Mouse (Mus musculus): ENCODE data around the gene Lrrfip1. TPM values are rescaled to one million over a fixed set of nuclear protein-coding genes. Genes with fewer than 3 reads are reported as not detected.
A peak's percentile ranks its signal among the peaks of the same experiment; 100 is the strongest.

Lrrfip1 gene
- polyA plus RNA-seq, 1 experiment, result 80.0 TPM

- Histone ChIP-seq H3K4me1 (ENCODE audit: control insufficient read depth, insufficient read depth, low read length) (0 out of 2 replicates have a peak, but pooled peaks cover 2% of the 10 kb centered on the region), H3K27ac (ENCODE audit: insufficient read depth, low read length) (no peak overlapping the region), H3K4me3 (ENCODE audit: insufficient read depth, low read length) (peak overlapping the region; percentile 12)
- no peak for TF ChIP-seq POLR2A (IDR thresholded peaks at IDR 0.05; ENCODE audit: extremely low read depth, insufficient read depth, low read length)
- TF ChIP-seq CTCF (IDR thresholded peaks at IDR 0.05; ENCODE audit: extremely low read depth, insufficient read depth, low read length), result no peak
Observed at GRCm38 (mm10) chr1:91017111-91017758, 18.7 kb downstream of the Lrrfip1 start.

GRCm38 (mm10) chr1:91019346-91019745 is 20.8 kb downstream of the Lrrfip1 start:
- Histone ChIP-seq H3K4me1 (ENCODE audit: control insufficient read depth, insufficient read depth, low read length) (peaks cover 2% of the 10 kb centered on the region; the same call in 1 of the 2 replicates), H3K27ac (ENCODE audit: insufficient read depth, low read length) (no peak overlapping the region), H3K4me3 (ENCODE audit: insufficient read depth, low read length) (no peak overlapping the region)
- TF ChIP-seq CTCF (IDR thresholded peaks at IDR 0.05; ENCODE audit: extremely low read depth, insufficient read depth, low read length) (no peak), POLR2A (IDR thresholded peaks at IDR 0.05; ENCODE audit: extremely low read depth, insufficient read depth, low read length) (no peak)

GRCm38 (mm10) chr1:91021304-91021703 is 22.8 kb downstream of the Lrrfip1 start:
- peaks cover 2% of the 10 kb centered on the region; the same call in 1 of the 2 replicates for H3K4me1 ChIP-seq (ENCODE audit: control insufficient read depth, insufficient read depth, low read length)
- no peak overlapping the region for H3K4me3 ChIP-seq (ENCODE audit: insufficient read depth, low read length)
- TF ChIP-seq POLR2A (IDR thresholded peaks at IDR 0.05; ENCODE audit: extremely low read depth, insufficient read depth, low read length) (no peak), CTCF (IDR thresholded peaks at IDR 0.05; ENCODE audit: extremely low read depth, insufficient read depth, low read length) (peak; percentile 30)
- H3K27ac ChIP-seq (ENCODE audit: insufficient read depth, low read length), result no peak overlapping the region

- TF ChIP-seq POLR2A (IDR thresholded peaks at IDR 0.05; ENCODE audit: extremely low read depth, insufficient read depth, low read length) (no peak), CTCF (IDR thresholded peaks at IDR 0.05; ENCODE audit: extremely low read depth, insufficient read depth, low read length) (no peak)
- Histone ChIP-seq H3K27ac (ENCODE audit: insufficient read depth, low read length) (no peak overlapping the region), H3K4me3 (ENCODE audit: insufficient read depth, low read length) (no peak overlapping the region), H3K4me1 (ENCODE audit: control insufficient read depth, insufficient read depth, low read length) (peaks cover 2% of the 10 kb centered on the region; the same call in 1 of the 2 replicates)
Observed at GRCm38 (mm10) chr1:91022157-91022895, 23.8 kb downstream of the Lrrfip1 start.

GRCm38 (mm10) chr1:91023230-91023629 is 24.7 kb downstream of the Lrrfip1 start:
- H3K4me1 ChIP-seq (ENCODE audit: control insufficient read depth, insufficient read depth, low read length), result peaks cover 2% of the 10 kb centered on the region; the same call in 1 of the 2 replicates
- no peak overlapping the region for H3K4me3 ChIP-seq (ENCODE audit: insufficient read depth, low read length)
- TF ChIP-seq CTCF (IDR thresholded peaks at IDR 0.05; ENCODE audit: extremely low read depth, insufficient read depth, low read length) (no peak), POLR2A (IDR thresholded peaks at IDR 0.05; ENCODE audit: extremely low read depth, insufficient read depth, low read length) (no peak)
- no peak overlapping the region for H3K27ac ChIP-seq (ENCODE audit: insufficient read depth, low read length)

GRCm38 (mm10) chr1:91023960-91024359 is 25.4 kb downstream of the Lrrfip1 start:
- no peak overlapping the region for H3K4me3 ChIP-seq (ENCODE audit: insufficient read depth, low read length)
- peaks cover 2% of the 10 kb centered on the region; the same call in 1 of the 2 replicates for H3K4me1 ChIP-seq (ENCODE audit: control insufficient read depth, insufficient read depth, low read length)
- H3K27ac ChIP-seq (ENCODE audit: insufficient read depth, low read length), result no peak overlapping the region
- no peak for TF ChIP-seq POLR2A (IDR thresholded peaks at IDR 0.05; ENCODE audit: extremely low read depth, insufficient read depth, low read length)
- no peak for TF ChIP-seq CTCF (IDR thresholded peaks at IDR 0.05; ENCODE audit: extremely low read depth, insufficient read depth, low read length)

GRCm38 (mm10) chr1:91024464-91024863 is 25.9 kb downstream of the Lrrfip1 start:
- TF ChIP-seq POLR2A (IDR thresholded peaks at IDR 0.05; ENCODE audit: extremely low read depth, insufficient read depth, low read length) (no peak), CTCF (IDR thresholded peaks at IDR 0.05; ENCODE audit: extremely low read depth, insufficient read depth, low read length) (no peak)
- Histone ChIP-seq H3K4me1 (ENCODE audit: control insufficient read depth, insufficient read depth, low read length) (peaks cover 2% of the 10 kb centered on the region; the same call in 1 of the 2 replicates), H3K27ac (ENCODE audit: insufficient read depth, low read length) (no peak overlapping the region), H3K4me3 (ENCODE audit: insufficient read depth, low read length) (no peak overlapping the region)

GRCm38 (mm10) chr1:91026945-91027344 is 28.4 kb downstream of the Lrrfip1 start:
- no peak for TF ChIP-seq CTCF (IDR thresholded peaks at IDR 0.05; ENCODE audit: extremely low read depth, insufficient read depth, low read length)
- no peak for TF ChIP-seq POLR2A (IDR thresholded peaks at IDR 0.05; ENCODE audit: extremely low read depth, insufficient read depth, low read length)
- H3K4me1 ChIP-seq (ENCODE audit: control insufficient read depth, insufficient read depth, low read length), result peaks cover 2% of the 10 kb centered on the region; the same call in 1 of the 2 replicates

GRCm38 (mm10) chr1:91030383-91030782 is 31.8 kb downstream of the Lrrfip1 start:
- no peak overlapping the region for H3K27ac ChIP-seq (ENCODE audit: insufficient read depth, low read length)
- TF ChIP-seq POLR2A (IDR thresholded peaks at IDR 0.05; ENCODE audit: extremely low read depth, insufficient read depth, low read length) (no peak), CTCF (IDR thresholded peaks at IDR 0.05; ENCODE audit: extremely low read depth, insufficient read depth, low read length) (no peak)
- H3K4me1 ChIP-seq (ENCODE audit: control insufficient read depth, insufficient read depth, low read length), result no peaks in the 10 kb centered on the region
- H3K4me3 ChIP-seq (ENCODE audit: insufficient read depth, low read length), result no peak overlapping the region

More at GRCm38 (mm10) chr1:91026945-91027344, 28.4 kb downstream of the Lrrfip1 start:
- no peak overlapping the region for H3K4me3 ChIP-seq (ENCODE audit: insufficient read depth, low read length)
- H3K27ac ChIP-seq (ENCODE audit: insufficient read depth, low read length), result no peak overlapping the region
